Mouse (Mus musculus) intestine, embryonic 15.5 days (tissue): ENCODE results near the gene Unc13d. TPM values are rescaled to one million over a fixed set of nuclear protein-coding genes. Genes with fewer than 3 reads are reported as not detected.
"Not testable (repeated sequence)": the region's sequence is repeated elsewhere in the genome, so short reads cannot be mapped to it uniquely, and the experiment has no call there.

ENCODE experiments used
- ATAC-seq: fragments of 200-750 bp; cut with Nextera tagmentation; 2 replicates; pipeline ENCODE4 v1.8.0; 2017; ENCODE audit warnings: moderate TSS enrichment, moderate library complexity
- H3K27ac ChIP-seq: fragments of 300-500 bp; sonication (generic); 2 replicates; pipeline ENCODE4 v1.5.1; 2015; ENCODE audit warnings: mild to moderate bottlenecking, inconsistent platforms
- H3K27me3 ChIP-seq: fragments of 300-500 bp; sonication (generic); replicated peaks from 2 replicates; pipeline ENCODE4 v1.6.1; 2015; ENCODE audit warnings: inconsistent platforms
- H3K36me3 ChIP-seq: fragments of 300-500 bp; sonication (generic); 2 replicates; pipeline ENCODE4 v1.6.1; 2015; ENCODE audit warnings: inconsistent platforms
- H3K4me1 ChIP-seq: fragments of 300-500 bp; sonication (generic); replicated peaks from 2 replicates; pipeline ENCODE4 v1.6.1; 2015; ENCODE audit warnings: inconsistent platforms
- H3K4me2 ChIP-seq: fragments of 300-500 bp; sonication (generic); replicated peaks from 2 replicates; pipeline ENCODE4 v1.6.1; 2015; ENCODE audit warnings: mild to moderate bottlenecking, inconsistent platforms
- H3K4me3 ChIP-seq: fragments of 300-500 bp; sonication (generic); replicated peaks from 2 replicates; pipeline ENCODE4 v1.5.1; 2015; ENCODE audit warnings: inconsistent platforms
- H3K9ac ChIP-seq: fragments of 300-500 bp; sonication (generic); 2 replicates; pipeline ENCODE4 v1.6.1; 2015; ENCODE audit warnings: inconsistent platforms
- H3K9me3 ChIP-seq: fragments of 300-500 bp; sonication (generic); 2 replicates; pipeline ENCODE4 v1.6.1; 2016; ENCODE audit warnings: inconsistent platforms
- WGBS: fragments of 180-500 bp; shearing (Covaris S2); methylation state at CpG from one replicate; pipeline ENCODE4 v1.1.7; 2015; 5-methylcytosine and 5-hydroxymethylcytosine counted together
- polyA plus RNA-seq: library from polyadenylated mRNA; unstranded; fragments of >200 nt; fragmentation: Nextera tagmentation; extraction: Ambion mirVana; gene quantifications from 2 replicates; pipeline ENCODE4 v1.2.1, GENCODE M21; 2015

The Unc13d gene
- polyA plus RNA-seq = 4.2 and 5.2 TPM in 2 replicates

- Histone ChIP-seq H3K27me3 (no peaks in the 10 kb centered on the region), H3K4me1 (peaks cover 24% of the 10 kb centered on the region), H3K9me3 (no peaks in the 10 kb centered on the region), H3K4me3 (peak within 1 kb of the TSS; percentile 19), H3K27ac (peak within 1 kb of the TSS; percentile 84), H3K9ac (peak within 1 kb of the TSS; percentile 40), H3K4me2 (peak within 1 kb of the TSS; percentile 60), H3K36me3 (peaks cover 28% of the 10 kb centered on the region)
- WGBS = 46% methylated on average over 22 of the region's 22 CpGs
- peak; percentile 89 for ATAC-seq
Observed at GRCm38 (mm10) chr11:116077446-116078204, at the start of gene Unc13d. Gene Unc13d (minus strand): TSS chr11:116077961.

GRCm38 (mm10) chr11:116126261-116126660 lies 48.5 kb upstream of the Unc13d start:
- H3K27ac ChIP-seq = no peak overlapping the region
- no peaks in the 10 kb centered on the region for H3K9me3 ChIP-seq
- H3K4me3 ChIP-seq = no peak overlapping the region
- no peak overlapping the region for H3K4me2 ChIP-seq
- no peaks in the 10 kb centered on the region for H3K27me3 ChIP-seq
- WGBS = 93% methylated on average over 15 of the region's 15 CpGs
- ATAC-seq = no peak
- H3K9ac ChIP-seq = no peak overlapping the region
- H3K4me1 ChIP-seq = peaks cover 24% of the 10 kb centered on the region
- peaks cover 17% of the 10 kb centered on the region for H3K36me3 ChIP-seq

- not testable (repeated sequence) for H3K4me3 ChIP-seq, H3K4me1 ChIP-seq, H3K27me3 ChIP-seq, H3K9ac ChIP-seq, ATAC-seq, H3K4me2 ChIP-seq, H3K27ac ChIP-seq, H3K9me3 ChIP-seq
- H3K36me3 ChIP-seq = peaks cover 17% of the 10 kb centered on the region
- WGBS = 93% methylated on average over 8 of the region's 8 CpGs
Observed at GRCm38 (mm10) chr11:116121731-116122245, 44.0 kb upstream of the Unc13d start.

DNA sequence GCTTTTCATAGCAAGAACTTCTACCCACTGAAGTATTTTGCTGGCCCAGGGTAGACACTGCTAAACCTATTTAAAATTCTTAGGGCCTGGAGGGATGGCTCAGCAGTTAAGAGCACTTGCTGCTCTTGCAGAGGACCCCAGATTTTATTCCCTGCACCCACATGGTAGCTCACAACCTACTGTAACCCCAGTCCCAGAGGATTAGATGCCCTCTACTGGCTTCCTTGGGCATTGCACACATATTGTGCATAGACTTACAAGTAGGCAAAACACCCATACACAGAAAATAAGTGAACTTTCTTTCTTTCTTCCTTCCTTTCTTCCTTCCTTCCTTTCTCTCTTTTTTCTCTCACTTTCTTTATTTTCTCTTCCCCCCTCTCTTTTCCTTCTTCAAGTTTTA lies 40.1 kb upstream of the Unc13d start:
- Histone ChIP-seq H3K4me2 (no peak overlapping the region), H3K27me3 (no peaks in the 10 kb centered on the region), H3K4me1 (no peaks in the 10 kb centered on the region), H3K4me3 (no peak overlapping the region), H3K9me3 (no peaks in the 10 kb centered on the region), H3K9ac (no peak overlapping the region), H3K27ac (no peak overlapping the region), H3K36me3 (no peaks in the 10 kb centered on the region)
- ATAC-seq = no peak

GRCm38 (mm10) chr11:116117241-116117640 lies 39.5 kb upstream of the Unc13d start:
- H3K4me2 ChIP-seq = no peak overlapping the region
- H3K36me3 ChIP-seq = no peaks in the 10 kb centered on the region
- H3K9ac ChIP-seq = no peak overlapping the region
- no peaks in the 10 kb centered on the region for H3K9me3 ChIP-seq
- no peaks in the 10 kb centered on the region for H3K4me1 ChIP-seq
- H3K27me3 ChIP-seq = no peaks in the 10 kb centered on the region
- no peak for ATAC-seq
- no peak overlapping the region for H3K27ac ChIP-seq
- WGBS = 71% methylated on average over 12 of the region's 12 CpGs
- no peak overlapping the region for H3K4me3 ChIP-seq

DNA sequence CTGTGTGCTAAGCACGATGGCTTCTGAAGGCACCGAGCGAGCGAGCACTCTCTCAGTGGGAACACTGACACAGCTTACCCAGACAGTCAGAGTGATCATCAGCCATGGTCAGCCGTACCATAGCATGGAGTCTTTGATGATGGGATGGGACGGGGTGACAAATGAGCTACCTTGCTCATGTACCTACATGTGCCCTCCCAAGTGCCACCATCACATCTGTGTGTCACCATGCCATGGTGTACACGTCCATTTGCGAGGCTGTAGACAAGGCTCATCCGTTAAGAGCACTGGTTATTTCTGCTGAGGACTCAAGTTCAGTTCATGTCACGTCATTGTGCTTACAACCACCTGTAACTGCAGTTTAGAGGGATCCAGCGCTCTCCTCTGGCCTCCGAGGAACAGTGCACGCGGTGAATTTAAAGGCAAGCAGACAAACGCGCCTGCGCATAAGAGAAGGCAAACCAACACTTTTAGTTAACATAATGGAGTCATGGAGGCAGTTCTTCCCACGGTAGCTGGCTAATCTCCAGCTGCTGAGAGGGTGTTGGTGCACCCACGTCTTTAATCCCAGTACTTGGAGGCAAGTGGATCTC lies 33.9 kb upstream of the Unc13d start:
- Histone ChIP-seq H3K4me1 (peaks cover 37% of the 10 kb centered on the region), H3K36me3 (no peaks in the 10 kb centered on the region), H3K27me3 (peaks cover 41% of the 10 kb centered on the region), H3K27ac (no peak overlapping the region), H3K4me2 (no peak overlapping the region), H3K9me3 (no peaks in the 10 kb centered on the region), H3K9ac (no peak overlapping the region), H3K4me3 (no peak overlapping the region)
- 90% methylated on average over 19 of the region's 19 CpGs for WGBS
- no peak for ATAC-seq

DNA sequence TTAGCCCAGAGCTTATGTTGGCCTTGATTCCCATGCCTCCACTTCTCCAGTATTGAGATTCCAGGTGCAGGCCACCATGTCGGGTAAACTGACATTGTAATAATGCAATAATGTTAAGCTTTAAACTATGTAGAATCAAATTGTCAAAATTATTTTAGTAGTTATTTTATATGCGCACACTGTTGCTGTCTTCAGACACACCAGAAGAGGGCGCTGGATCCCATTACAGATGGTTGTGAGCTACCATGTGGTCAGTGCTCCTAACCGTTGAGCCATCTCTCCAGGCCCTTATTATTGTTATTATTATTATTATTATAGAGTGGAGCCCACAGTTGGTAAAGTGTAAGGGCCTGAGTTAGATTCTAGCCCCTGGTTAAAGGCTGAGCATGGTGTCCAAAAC lies 33.3 kb upstream of the Unc13d start:
- H3K27me3 ChIP-seq = peaks cover 41% of the 10 kb centered on the region
- H3K9me3 ChIP-seq = no peaks in the 10 kb centered on the region
- H3K4me3 ChIP-seq = no peak overlapping the region
- H3K4me1 ChIP-seq = peaks cover 44% of the 10 kb centered on the region
- ATAC-seq = no peak
- 81% methylated on average over 4 of the region's 4 CpGs for WGBS
- H3K4me2 ChIP-seq = no peak overlapping the region
- no peak overlapping the region for H3K9ac ChIP-seq
- no peaks in the 10 kb centered on the region for H3K36me3 ChIP-seq
- H3K27ac ChIP-seq = no peak overlapping the region

GRCm38 (mm10) chr11:116110540-116110939 lies 32.8 kb upstream of the Unc13d start:
- 0 out of 2 replicates have a peak overlapping the region, but pooled peaks have one; percentile 48 for H3K27ac ChIP-seq
- no peak for ATAC-seq
- H3K36me3 ChIP-seq = no peaks in the 10 kb centered on the region
- peaks cover 47% of the 10 kb centered on the region for H3K4me1 ChIP-seq
- H3K27me3 ChIP-seq = peaks cover 41% of the 10 kb centered on the region
- peak overlapping the region; percentile 57 for H3K9ac ChIP-seq
- no peaks in the 10 kb centered on the region for H3K9me3 ChIP-seq
- H3K4me2 ChIP-seq = peak overlapping the region; percentile 88
- peak overlapping the region; percentile 56 for H3K4me3 ChIP-seq
- 18% methylated on average over 10 of the region's 10 CpGs for WGBS

DNA sequence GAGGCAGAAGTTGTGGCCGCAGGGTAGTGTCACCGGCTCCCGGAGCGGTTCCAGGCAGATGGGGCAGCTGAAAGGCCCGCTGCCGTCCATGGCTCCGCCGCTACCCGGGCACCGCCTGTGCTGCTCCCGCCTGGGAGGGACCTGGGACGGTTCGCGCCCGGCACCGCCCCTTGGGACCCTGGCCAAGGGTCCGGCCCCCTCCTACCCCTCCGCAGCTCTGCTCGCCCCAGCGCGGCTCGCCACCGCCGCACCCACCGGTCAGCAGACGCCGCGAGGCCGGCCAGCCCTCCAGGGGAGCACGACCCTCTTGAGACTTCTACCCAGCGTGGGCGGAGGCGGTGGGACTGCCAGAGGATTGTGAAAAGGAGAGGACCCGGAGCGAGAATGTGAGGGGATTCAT lies 32.4 kb upstream of the Unc13d start:
- Histone ChIP-seq H3K9ac (peak overlapping the region; percentile 57), H3K4me1 (peaks cover 47% of the 10 kb centered on the region), H3K27me3 (peaks cover 41% of the 10 kb centered on the region), H3K27ac (peak overlapping the region; percentile 48; the same call in 1 of the 2 replicates), H3K9me3 (no peaks in the 10 kb centered on the region), H3K4me2 (peak overlapping the region; percentile 88), H3K4me3 (peak overlapping the region; percentile 56), H3K36me3 (no peaks in the 10 kb centered on the region)
- ATAC-seq = peak; percentile 48
- under 1% methylated on average over 35 of the region's 35 CpGs for WGBS

- ATAC-seq = peak; percentile 21; the same call in 1 of the 2 replicates
- Histone ChIP-seq H3K36me3 (no peaks in the 10 kb centered on the region), H3K27ac (peak overlapping the region; percentile 48; the same call in 1 of the 2 replicates), H3K4me2 (peak overlapping the region; percentile 88), H3K27me3 (peaks cover 41% of the 10 kb centered on the region), H3K9ac (peak overlapping the region; percentile 57), H3K4me3 (peak overlapping the region; percentile 56), H3K9me3 (no peaks in the 10 kb centered on the region), H3K4me1 (peaks cover 49% of the 10 kb centered on the region)
- 1% methylated on average over 67 of the region's 70 CpGs for WGBS
Observed at GRCm38 (mm10) chr11:116109441-116110081, 31.8 kb upstream of the Unc13d start.

DNA sequence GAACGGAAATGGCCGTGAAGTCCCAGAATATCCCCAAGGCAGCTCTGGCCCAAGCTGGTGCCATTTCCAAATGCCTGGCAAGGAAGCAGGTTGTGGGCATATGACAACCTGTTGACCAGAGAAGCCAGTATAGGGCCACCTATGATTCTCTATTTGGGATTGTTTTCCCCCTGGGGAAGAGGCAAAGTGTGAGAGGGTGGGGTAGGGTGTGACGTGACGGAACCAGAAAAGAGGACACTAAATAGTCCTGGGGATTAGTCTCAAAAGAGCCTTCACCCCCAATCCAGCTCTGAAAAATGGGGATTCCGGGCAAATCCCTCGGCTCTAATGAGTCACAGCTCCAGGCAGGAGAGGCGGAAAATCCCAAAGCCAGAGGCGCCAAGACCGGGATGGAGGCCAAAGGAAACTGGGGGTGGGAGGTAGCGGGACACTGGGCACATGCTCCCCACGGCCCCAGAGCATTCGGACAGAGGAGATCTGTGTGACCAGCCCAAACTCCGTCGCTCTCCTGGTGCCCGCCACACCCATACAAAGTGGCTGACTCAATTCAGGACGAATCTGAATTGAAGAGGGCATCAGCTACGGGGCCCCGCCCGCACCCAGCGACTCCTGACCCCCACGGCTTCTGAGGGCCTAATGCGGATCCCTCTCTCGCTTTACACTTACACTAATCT lies 30.8 kb upstream of the Unc13d start:
- Histone ChIP-seq H3K27ac (0 out of 2 replicates have a peak overlapping the region, but pooled peaks have one; percentile 13), H3K9ac (0 out of 2 replicates have a peak overlapping the region, but pooled peaks have one; percentile 17), H3K4me3 (peak overlapping the region; percentile 56), H3K36me3 (no peaks in the 10 kb centered on the region), H3K27me3 (peaks cover 41% of the 10 kb centered on the region), H3K4me2 (peak overlapping the region; percentile 88), H3K4me1 (peaks cover 58% of the 10 kb centered on the region), H3K9me3 (no peaks in the 10 kb centered on the region)
- WGBS = 15% methylated on average over 23 of the region's 23 CpGs
- no peak for ATAC-seq
